Mouse (Mus musculus) thymus, postnatal 0 days (tissue): ENCODE data around the gene Olfr190. TPM values are rescaled to one million over a fixed set of nuclear protein-coding genes. Genes with fewer than 3 reads are reported as not detected.
"Not testable (repeated sequence)": the region's sequence is repeated elsewhere in the genome, so short reads cannot be mapped to it uniquely, and the experiment has no call there.

Experiments used
- DNase-seq: peaks from one replicate; pipeline ENCODE4 v3.0.0-alpha.2; 2015; ENCODE audit warnings: low spot score
- polyA plus RNA-seq: library from polyadenylated mRNA; unstranded; fragments of >200 nt; fragmentation: Nextera tagmentation; extraction: Ambion mirVana; gene quantifications from 2 replicates; pipeline ENCODE4 v1.2.1, GENCODE M21; 2015

Gene Olfr190
- not detected in 2 replicates for polyA plus RNA-seq

DNA sequence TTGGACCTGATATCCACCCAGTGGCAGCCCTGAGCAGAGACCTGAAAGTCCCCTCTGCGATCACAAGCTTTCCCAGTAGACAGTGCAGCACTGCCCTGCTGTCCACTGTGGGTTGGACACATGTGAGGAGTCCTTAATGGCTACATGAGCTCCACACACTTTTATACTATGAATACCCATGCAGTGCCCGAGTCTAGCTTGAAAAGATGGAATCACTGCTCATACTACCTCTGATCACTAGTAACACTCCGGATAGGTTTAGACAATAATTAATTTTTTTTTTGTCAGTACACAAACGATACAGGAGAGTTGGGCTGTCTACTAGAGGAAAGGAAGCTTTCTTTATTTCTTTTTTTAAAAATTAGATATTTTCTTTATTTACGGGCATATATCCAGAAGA lies at the start of gene Olfr190:
Gene Olfr190 (minus strand): TSS at position 101 of the 400 bp plus-strand sequence.
- no peak for DNase-seq

DNA sequence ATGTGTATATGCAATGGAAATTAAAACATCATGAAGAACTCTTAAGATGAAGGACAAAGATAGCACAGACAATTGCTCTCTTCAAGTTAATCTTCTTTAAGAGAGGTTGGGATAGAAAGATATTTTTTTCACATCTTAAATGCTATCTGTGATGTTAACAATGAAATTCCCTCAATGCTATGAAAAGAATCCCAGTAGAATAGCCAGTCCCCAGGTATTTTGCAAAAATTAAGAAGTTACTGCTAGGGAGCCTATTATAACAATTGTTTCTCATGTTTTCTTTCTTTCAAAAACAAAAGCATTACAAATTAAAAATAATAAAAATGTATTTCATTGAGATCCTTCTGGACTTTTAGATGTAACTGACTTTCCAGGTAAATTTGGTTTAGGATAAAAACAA lies 43.2 kb upstream of the Olfr190 start, which contains the start of gene Olfr194:
Gene Olfr194 (minus strand): TSS at position 101 of the 400 bp plus-strand sequence.
- DNase-seq: no peak

DNA sequence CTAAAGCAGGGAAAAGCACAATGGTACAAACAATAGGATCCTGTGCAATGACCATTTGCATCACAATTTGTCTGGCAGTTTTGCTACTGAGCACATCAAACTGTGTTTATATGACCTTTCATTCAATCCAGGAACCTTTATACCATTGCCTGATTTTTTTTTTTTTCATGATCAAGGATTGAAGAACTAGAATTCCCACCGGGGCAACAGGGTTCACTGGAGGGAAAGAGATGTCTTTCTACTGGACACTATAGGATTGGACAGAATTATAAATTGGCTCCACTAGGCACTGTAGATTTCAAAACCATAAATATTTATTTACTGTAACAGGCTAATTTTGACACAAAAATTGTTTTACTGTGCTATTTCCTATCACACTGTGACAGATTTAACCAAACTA lies 34.0 kb upstream of the Olfr190 start, which contains the start of gene Olfr193:
Gene Olfr193 (minus strand): TSS at position 101 of the 400 bp plus-strand sequence.
- no peak for DNase-seq

GRCm38 (mm10) chr16:59108522-59108921 lies 30.7 kb upstream of the Olfr190 start:
- DNase-seq: not testable (repeated sequence)

DNA sequence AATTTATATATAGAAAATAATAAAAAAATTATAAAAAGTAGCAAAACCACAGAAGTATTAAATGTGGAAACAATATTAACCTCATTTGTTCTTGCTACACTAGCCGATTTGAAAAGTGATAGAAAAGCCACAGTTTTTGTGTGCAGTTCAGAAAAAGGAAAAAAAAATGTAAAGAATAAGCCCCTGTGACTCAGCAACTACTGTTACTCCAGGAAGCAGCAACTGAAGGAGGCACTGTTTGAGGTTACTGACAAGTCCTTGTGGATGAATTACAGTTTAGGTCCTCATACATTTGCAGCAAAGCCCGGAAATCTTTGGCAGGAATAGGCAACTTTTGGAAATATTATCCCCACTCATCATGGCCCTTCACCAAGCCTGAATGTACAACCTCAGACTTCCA lies 27.5 kb upstream of the Olfr190 start:
- no peak for DNase-seq

DNA sequence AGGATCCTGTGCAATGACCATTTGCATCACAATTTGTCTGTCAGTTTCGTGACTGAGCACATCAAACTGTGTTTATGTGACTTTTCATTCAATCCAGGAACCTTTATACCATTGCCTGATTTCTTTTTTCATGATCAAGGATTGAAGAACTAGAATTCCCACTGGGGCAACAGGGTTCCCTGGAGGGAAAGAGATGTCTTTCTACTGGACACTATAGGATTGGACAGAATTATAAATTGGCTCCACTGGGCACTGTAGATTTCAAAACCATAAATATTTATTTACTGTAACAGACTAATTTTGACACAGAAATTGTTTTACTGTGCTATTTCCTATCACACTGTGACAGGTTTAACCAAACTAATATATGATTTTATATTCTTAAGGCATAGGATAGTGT lies 11.9 kb upstream of the Olfr190 start, which contains the start of gene Olfr191:
Gene Olfr191 (minus strand): TSS at position 101 of the 400 bp plus-strand sequence.
- DNase-seq: not testable (repeated sequence)

DNA sequence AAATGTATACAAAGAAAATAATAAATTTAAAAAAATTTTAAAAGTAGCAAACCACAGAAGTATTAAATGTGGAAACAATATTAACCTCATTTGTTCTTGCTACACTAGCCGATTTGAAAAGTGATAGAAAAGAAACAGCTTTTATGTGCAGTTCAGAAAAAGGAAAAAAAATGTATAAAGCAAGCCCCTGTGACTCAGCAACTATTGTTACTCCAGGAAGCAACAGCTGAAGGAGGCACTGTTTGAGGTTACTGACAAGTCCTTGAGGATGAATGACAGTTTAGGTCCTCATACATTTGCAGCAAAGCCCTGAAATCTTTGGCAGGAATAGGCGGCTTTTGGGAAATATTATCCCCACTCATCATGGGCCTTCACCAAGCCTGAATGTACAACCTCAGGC lies 3.3 kb upstream of the Olfr190 start:
- not testable (repeated sequence) for DNase-seq

DNA sequence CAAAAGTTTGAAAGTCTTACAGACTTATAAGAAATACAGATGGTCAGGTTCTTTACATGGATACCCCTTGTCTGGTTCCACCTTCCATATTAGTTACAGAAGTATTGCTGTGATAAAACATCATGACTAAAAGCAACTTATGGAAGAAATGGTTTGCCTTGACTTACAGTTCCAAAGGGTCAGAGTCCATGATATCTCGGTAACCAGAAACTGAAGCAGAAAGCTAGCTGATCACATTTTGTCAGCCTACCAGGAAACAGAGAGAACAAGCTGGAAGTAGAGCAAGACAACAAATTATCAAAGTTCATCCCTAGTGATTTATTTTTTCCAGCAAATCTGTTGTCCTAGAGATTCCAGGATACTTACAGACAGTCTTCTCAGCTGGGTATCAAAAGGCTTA lies 4.3 kb downstream of the Olfr190 start:
- no peak for DNase-seq

- DNase-seq: no peak
These were observed 6.0 kb downstream of the Olfr190 start for GRCm38 (mm10) chr16:59071755-59072154.

- DNase-seq: not testable (repeated sequence)
These were observed 15.4 kb downstream of the Olfr190 start for GRCm38 (mm10) chr16:59062411-59062810.

- not testable (repeated sequence) for DNase-seq
These were observed 28.5 kb downstream of the Olfr190 start for GRCm38 (mm10) chr16:59049286-59049685.

- no peak for DNase-seq
These were observed 28.9 kb downstream of the Olfr190 start for GRCm38 (mm10) chr16:59048860-59049259.

- DNase-seq: no peak
These were observed 30.2 kb downstream of the Olfr190 start for GRCm38 (mm10) chr16:59047579-59047978.

DNA sequence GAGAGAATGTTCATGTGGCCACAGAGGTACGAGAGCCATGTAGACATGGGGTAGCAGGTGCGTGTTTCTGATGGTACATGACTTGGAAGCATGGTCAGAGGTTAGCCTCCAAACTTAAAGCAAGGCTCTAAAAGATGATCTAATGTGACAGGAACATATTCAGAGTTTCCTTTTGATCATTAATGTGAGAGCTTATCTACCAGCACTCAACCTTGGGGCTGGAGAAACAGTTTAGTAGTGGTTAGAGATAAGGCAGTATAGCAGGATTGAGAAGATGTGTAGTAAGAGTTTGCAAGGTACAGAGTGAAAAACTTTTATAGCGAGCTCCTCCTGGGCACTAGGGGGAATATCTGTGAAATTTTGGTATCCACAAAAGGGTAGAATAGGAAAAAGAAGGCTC lies 32.0 kb downstream of the Olfr190 start:
- DNase-seq: no peak

- no peak for DNase-seq
These were observed 38.1 kb downstream of the Olfr190 start, which contains the start of gene Olfr187 for GRCm38 (mm10) chr16:59039710-59040109. TSS of gene Olfr187 (minus strand) at chr16:59039767.

DNA sequence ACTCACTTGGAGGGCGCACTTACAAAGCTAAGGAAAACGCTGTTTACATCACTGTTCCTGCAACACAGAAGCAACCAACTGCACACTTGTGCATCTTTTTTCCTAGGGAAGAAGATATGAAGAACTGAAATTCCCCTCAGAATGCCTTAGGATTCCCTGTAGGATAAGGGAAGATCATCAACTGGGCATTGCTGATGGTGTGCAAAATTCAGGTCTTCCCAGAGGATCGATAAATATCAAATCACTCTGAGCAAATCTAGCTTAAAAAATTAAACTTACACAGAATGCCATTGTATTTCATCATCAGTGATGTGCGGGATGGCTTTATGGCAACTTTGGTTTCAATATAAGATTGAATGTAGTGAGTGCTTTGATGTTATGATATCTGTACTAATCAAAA lies 47.6 kb downstream of the Olfr190 start, which contains the start of gene Olfr186:
Gene Olfr186 (minus strand): TSS at position 101 of the 400 bp plus-strand sequence.
- no peak for DNase-seq

Other genes starting within 250 kb of the Olfr190 start
- not detected in 2 replicates for gene Olfr177, start 203.2 kb downstream of the Olfr190 start, polyA plus RNA-seq
- not detected in 2 replicates for gene Olfr178, start 185.9 kb downstream of the Olfr190 start, polyA plus RNA-seq
- gene Olfr181, start 149.2 kb downstream of the Olfr190 start, polyA plus RNA-seq: not detected in 2 replicates
- not detected in 2 replicates for gene Olfr180, start 148.6 kb downstream of the Olfr190 start, polyA plus RNA-seq
- not detected in 2 replicates for gene Olfr183, start 82.6 kb downstream of the Olfr190 start, polyA plus RNA-seq
- gene Olfr186, start 47.7 kb downstream of the Olfr190 start, polyA plus RNA-seq: not detected in 2 replicates
- gene Olfr187, start 38.2 kb downstream of the Olfr190 start, polyA plus RNA-seq: not detected in 2 replicates
- gene Olfr191, start 11.8 kb upstream of the Olfr190 start, polyA plus RNA-seq: not detected in 2 replicates
- not detected in 2 replicates for gene Olfr193, start 33.9 kb upstream of the Olfr190 start, polyA plus RNA-seq
- gene Olfr194, start 43.1 kb upstream of the Olfr190 start, polyA plus RNA-seq: not detected in 2 replicates
- gene Olfr195, start 69.0 kb upstream of the Olfr190 start, polyA plus RNA-seq: not detected in 2 replicates
- gene Olfr196, start 92.4 kb upstream of the Olfr190 start, polyA plus RNA-seq: not detected in 2 replicates
- gene Olfr198, start 125.5 kb upstream of the Olfr190 start, polyA plus RNA-seq: not detected in 2 replicates
- gene Olfr199, start 141.8 kb upstream of the Olfr190 start, polyA plus RNA-seq: not detected in 2 replicates
- gene Olfr201, start 194.6 kb upstream of the Olfr190 start, polyA plus RNA-seq: not detected in 2 replicates
- gene Olfr202, start 208.8 kb upstream of the Olfr190 start, polyA plus RNA-seq: not detected in 2 replicates
- not detected in 2 replicates for gene Olfr203, start 220.9 kb upstream of the Olfr190 start, polyA plus RNA-seq
- not detected in 2 replicates for gene Olfr204, start 240.2 kb upstream of the Olfr190 start, polyA plus RNA-seq